Mouse (Mus musculus) embryo, embryonic 10.5 days (tissue): ENCODE measurements around the gene Pank1.

Experiments used
- DNase-seq: peaks from one replicate; pipeline ENCODE4 v3.0.0-alpha.2; 2015; ENCODE audit warnings: low spot score

Gene Pank1

GRCm38 (mm10) chr19:34879624-34880023 lies 369 bp upstream of the Pank1 start:
- peak; percentile 22 for DNase-seq

GRCm38 (mm10) chr19:34877898-34878602 lies 1.2 kb downstream of the Pank1 start:
- DNase-seq, result peak; percentile 94

DNA sequence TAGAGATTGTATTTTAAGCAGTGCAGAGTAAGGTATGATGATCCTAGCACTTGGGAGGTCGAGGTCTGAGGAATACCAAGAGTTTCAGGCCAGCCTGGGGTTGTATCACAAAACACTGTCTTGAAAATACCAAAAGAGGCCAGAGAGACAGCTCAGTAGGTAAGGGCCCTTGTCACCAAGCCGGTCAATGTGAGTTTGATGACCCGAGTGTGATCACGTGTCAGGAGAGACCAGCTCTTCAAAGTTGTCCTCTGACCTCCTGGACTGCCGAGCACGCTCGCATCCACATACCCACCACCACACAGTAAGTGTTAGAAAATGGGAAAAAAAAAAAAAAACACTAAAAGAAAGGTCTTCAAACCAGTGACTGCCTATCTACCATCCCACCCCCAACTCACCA lies 2.6 kb downstream of the Pank1 start:
- DNase-seq, result no peak

- DNase-seq, result no peak
Observed at GRCm38 (mm10) chr19:34869375-34869774, 9.9 kb downstream of the Pank1 start.

DNA sequence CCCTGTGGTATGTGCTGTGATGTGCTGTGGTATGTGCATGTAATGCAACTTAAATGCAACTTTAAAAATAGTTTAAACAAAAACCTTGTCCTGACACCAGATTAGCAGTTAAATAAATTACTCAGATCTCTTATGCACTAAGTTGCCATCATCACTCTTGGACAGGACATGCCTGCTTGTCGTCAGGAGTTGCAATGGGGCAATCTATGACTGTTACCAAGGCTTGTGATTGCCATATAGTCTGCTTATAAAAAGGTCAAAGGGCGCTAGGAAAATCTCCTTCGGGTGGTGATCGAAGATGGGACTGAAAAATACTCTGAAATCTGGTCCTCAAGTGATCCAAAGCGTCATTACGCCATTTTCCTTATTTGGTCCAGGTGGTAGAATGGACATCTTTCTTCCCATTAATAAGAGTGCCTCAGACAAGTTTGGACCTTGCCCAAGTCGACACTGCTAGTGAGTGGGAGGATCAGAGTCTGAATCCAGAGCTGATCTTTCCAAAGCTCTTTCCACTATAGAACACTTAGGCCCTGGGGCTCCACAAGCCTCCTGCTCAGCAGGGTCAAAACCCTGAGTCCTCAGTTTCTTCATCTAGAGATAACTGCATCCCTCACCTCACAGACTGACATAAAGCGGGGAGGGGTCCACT lies 11.0 kb downstream of the Pank1 start:
- no peak for DNase-seq

DNA sequence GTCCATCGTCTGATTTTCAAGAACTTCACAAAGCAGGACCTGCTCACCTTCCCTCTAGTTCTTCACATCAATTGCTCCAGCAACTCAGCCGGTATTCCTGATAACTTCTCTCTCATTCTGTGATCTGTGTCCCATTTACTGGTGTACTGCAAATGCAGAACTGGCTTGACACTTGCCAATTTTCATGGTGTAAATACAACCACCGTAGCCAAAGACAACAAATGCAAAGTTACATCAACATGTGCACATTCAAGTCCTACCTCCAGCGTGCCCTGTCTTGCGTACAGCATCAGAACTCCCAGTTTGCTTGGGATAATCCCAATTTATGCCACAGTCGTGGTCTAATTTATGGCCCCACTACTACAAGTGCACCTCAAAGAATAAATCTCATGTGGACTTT lies 15.5 kb downstream of the Pank1 start:
- no peak for DNase-seq

GRCm38 (mm10) chr19:34856021-34856651 lies 23.1 kb downstream of the Pank1 start:
- DNase-seq, result no peak

DNA sequence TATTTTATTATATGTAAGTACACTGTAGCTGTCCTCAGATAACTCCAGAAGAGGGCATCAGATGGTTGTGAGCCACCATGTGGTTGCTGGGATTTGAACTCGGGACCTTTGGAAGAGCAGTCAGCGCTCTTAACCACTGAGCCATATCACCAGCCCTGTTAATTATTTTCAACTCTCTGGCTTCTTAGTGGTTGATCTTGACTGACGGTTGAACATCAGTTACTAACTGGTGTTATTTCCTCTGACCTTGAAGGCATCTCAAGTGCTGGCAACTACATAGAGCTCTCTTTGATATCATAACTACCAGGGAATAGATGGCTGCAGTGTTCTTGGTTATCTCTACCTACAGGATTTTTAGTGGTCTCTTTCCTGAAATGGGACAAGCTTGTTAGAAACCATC lies 28.1 kb downstream of the Pank1 start:
- no peak for DNase-seq

GRCm38 (mm10) chr19:34849426-34849825 lies 29.8 kb downstream of the Pank1 start:
- no peak for DNase-seq

GRCm38 (mm10) chr19:34848164-34848563 lies 31.1 kb downstream of the Pank1 start:
- DNase-seq, result no peak

DNA sequence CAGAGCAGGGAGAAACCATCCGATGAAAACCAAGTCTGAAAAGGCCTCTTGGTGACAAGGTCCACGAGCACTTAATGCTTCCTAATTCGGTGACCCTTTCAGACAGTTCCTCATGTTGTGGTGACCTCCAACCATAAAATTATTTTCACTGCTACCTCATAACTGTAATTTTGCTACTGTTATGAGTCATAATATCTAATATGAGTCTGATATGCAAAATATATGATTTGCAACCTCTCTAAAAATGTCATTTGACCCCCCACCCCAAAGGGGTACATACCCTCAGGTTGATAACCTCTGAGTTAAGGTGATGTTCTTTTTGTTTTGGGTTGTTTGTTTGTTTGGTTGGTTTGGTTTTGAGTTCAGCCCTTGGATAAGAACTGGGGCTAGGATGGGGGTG lies 32.2 kb downstream of the Pank1 start:
- DNase-seq, result no peak

DNA sequence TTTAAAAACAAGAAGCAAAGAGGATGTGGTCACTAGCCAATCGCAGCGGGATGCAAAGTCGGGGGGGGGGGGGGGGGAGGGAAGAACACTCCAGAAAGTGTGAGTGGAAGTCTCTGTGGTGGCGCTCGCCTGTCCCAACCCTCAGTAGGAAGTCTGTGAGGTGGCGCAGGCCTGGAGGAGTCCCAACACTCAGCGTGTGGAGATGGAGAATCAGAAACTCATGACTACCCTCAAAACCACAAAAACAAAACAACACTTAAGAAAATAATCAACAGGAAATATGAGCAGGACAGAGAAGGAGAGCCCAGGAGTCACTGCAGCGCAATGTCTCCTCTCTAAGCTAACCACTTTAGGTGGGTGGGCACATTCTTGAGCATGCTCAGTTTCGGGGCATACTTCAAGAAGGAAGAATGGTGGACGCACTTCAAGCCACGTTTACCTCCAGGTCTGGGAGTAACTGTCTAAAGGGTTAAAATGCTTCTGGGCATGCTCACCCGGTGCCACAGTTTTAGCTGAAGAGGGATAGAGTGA lies 32.7 kb downstream of the Pank1 start:
- DNase-seq, result no peak

- no peak for DNase-seq
Observed at GRCm38 (mm10) chr19:34846005-34846404, 33.2 kb downstream of the Pank1 start.

DNA sequence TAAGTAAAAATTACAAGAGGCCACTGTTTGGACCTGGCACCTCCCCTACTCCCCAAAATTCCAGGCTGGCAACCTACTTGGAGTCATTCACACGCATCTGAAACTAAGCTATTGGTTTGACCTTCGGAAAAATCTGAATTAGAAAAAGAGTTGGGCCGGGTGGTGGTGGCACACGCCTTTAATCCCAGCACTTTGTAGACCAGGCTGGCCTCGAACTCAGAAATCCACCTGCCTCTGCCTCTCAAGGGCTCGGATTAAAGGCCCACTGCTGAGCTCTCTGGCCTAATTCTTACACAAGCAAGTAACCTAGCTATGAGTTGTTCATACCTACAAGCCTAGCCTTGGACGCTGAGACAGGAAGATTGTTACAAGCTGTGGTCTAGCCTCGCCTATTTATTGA lies 33.9 kb downstream of the Pank1 start:
- DNase-seq, result no peak

DNA sequence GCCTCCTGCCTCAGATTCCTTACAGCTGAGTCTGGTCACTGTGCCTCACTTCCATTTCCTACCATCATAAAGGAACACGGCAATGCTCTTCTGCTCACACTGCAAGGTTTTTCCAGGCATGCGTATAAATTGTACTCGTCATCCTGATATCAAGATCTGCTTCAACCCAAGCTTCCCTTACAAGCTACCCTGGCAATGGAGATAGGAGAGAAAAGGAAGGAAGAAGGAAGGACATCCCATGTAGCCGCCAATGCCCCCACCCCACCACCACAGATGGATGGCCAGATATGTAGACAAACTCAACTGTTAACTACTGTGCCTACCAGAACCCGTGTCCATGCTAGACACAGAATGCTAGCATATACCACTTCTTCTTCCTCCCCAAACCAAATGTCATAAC lies 34.5 kb downstream of the Pank1 start:
- DNase-seq, result no peak

- DNase-seq, result no peak
Observed at GRCm38 (mm10) chr19:34844047-34844446, 35.2 kb downstream of the Pank1 start.

- DNase-seq, result no peak
Observed at GRCm38 (mm10) chr19:34841719-34842506, 37.3 kb downstream of the Pank1 start.

- no peak for DNase-seq
Observed at GRCm38 (mm10) chr19:34838624-34839023, 40.6 kb downstream of the Pank1 start.

GRCm38 (mm10) chr19:34831702-34832101 lies 47.6 kb downstream of the Pank1 start:
- no peak for DNase-seq

GRCm38 (mm10) chr19:34827916-34828635 lies 51.2 kb downstream of the Pank1 start:
- no peak for DNase-seq

DNA sequence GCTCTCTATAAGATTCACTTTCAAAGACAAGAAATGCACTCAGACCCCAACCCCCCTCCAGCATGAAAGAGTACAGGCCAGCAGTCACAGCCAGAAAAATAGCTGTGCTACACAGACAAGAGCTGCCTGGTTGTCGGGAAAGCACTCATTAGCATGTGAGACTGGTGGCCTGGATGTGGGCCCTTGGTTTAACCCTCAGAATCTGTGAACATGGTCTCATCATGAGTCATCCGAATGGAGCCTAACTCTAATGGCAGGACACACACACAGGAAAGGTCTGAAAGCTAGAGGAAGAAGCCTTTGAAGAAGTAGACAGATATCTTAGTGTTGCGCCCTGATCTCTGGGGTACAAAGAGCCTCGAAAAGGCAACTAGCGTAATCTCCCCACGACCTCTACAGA lies 51.8 kb downstream of the Pank1 start:
- no peak for DNase-seq
